Mouse (Mus musculus) embryonic fibroblast, embryonic 13.5 days (primary cell): ENCODE measurements around the gene Kdm7a. TPM values are rescaled to one million over a fixed set of nuclear protein-coding genes. Genes with fewer than 3 reads are reported as not detected.

ENCODE experiments used
- H3K27ac ChIP-seq: 2 replicates; pipeline ENCODE4 v1.5.1; 2012; ENCODE audit warnings: low read length, control low read depth, inconsistent platforms; ENCODE audit not compliant: insufficient read depth
- H3K4me1 ChIP-seq: 2 replicates; pipeline ENCODE4 v1.6.1; 2011; ENCODE audit warnings: low read length; ENCODE audit not compliant: control insufficient read depth, insufficient read depth
- H3K4me3 ChIP-seq: 2 replicates; pipeline ENCODE4 v1.5.1; 2011; ENCODE audit warnings: mild to moderate bottlenecking, control low read depth, low read length; ENCODE audit not compliant: insufficient read depth
- CTCF ChIP-seq: IDR thresholded peaks from 2 replicates; pipeline ENCODE4 v1.5.1; 2011; ENCODE audit warnings: mild to moderate bottlenecking, control low read depth, low read length, moderate library complexity, borderline replicate concordance; ENCODE audit not compliant: insufficient read depth
- POLR2A ChIP-seq: IDR thresholded peaks from 2 replicates; pipeline ENCODE4 v1.6.1; 2011; ENCODE audit warnings: low read depth, mild to moderate bottlenecking, control low read depth, low read length, moderate library complexity
- polyA plus RNA-seq: library from polyadenylated mRNA; stranded (reverse); fragments of >200 nt; gene quantifications from 2 replicates; pipeline ENCODE4 v1.2.4, GENCODE M21; 2011; ENCODE audit warnings: low read depth; ENCODE audit not compliant: missing spikeins, insufficient read length

Kdm7a gene
- polyA plus RNA-seq, 1 experiment = 9.4 TPM

DNA sequence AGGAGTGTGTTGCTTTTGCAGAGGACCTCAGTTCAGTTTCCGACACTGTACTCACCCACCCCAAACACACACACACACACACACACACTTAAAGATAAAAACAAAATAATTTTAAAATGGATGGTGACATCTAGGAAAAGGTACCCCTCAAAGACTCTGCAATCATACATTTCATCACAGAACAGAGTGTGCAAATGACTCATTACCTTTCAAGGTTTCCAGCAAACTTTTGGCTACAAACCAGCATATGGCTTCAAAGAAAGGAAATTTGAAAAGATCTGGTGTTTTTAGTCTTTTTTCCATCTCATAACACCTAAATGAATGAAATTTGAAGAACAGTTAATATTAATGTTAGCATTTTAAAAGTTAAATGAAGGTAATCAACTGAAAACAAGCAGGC lies 41.7 kb downstream of the Kdm7a start:
- H3K4me3 ChIP-seq = no peak overlapping the region
- TF ChIP-seq CTCF = no peak
- no peak for TF ChIP-seq POLR2A
- H3K4me1 ChIP-seq = no peaks in the 10 kb centered on the region
- H3K27ac ChIP-seq = no peak overlapping the region

DNA sequence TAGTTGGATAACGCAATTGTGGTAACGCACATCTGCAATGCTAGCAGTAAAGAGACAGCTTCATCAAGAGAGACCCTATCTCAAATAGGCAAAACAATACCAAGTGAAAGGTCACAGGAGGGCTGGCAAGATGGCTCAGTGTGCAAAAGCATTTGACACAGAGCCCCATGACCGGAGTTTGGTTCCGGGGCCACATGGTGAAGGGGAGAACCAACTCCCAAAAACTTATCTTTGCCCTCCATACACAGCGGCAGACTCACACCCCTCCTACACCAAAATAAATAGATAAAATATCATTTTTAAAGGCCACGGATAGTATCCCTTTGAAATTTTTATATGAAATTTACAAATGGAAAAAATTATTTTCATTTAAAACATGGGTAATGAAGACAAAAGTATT lies 44.6 kb downstream of the Kdm7a start:
- TF ChIP-seq POLR2A (no peak), CTCF (no peak)
- no peaks in the 10 kb centered on the region for H3K4me1 ChIP-seq
- H3K27ac ChIP-seq = no peak overlapping the region
- no peak overlapping the region for H3K4me3 ChIP-seq

DNA sequence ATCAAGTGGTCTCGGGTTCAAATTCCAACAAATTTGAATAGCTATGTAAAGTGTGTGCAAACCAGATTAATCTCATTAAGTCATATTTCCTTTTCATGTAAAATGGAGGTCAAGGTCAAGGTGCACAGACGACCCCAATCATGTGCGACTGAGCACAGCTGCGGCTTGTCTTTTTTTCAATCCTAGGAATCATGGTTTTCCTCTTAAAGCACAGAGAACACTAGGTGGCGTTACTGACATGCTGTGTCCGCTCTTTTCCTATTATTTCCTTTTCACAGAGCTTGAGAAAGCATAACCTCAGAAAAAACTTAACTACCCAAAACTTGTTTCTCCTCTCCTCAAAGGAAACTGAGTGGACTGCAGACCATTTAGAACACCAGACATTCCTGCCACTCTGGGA lies 60.5 kb downstream of the Kdm7a start:
- no peaks in the 10 kb centered on the region for H3K4me1 ChIP-seq
- no peak overlapping the region for H3K27ac ChIP-seq
- TF ChIP-seq CTCF (no peak), POLR2A (no peak)
- no peak overlapping the region for H3K4me3 ChIP-seq

DNA sequence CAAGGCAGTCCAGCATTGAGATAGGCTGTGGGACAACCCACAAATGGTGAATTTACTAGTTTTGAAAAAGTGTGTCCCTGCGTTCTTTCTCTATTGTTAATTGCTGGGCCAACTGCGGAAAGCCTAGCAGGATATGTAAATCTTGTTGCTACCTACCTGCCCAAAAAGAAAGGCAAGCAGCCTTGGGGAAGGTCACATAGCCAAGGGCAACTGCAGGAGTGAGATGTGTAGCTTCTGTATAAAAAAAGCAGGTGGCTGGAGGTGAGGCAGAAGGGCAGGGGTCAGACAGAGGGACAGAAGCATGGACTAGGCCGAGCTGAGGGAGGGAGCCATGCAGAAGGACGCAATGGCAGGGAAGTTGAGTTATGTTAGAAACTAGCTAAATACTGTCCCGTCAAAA lies 74.0 kb downstream of the Kdm7a start:
- no peaks in the 10 kb centered on the region for H3K4me1 ChIP-seq
- no peak overlapping the region for H3K27ac ChIP-seq
- H3K4me3 ChIP-seq = no peak overlapping the region
- TF ChIP-seq CTCF (no peak), POLR2A (no peak)

- Histone ChIP-seq H3K4me3 (no peak overlapping the region), H3K4me1 (no peaks in the 10 kb centered on the region), H3K27ac (no peak overlapping the region)
- TF ChIP-seq CTCF = no peak
- no peak for TF ChIP-seq POLR2A
Observed at GRCm38 (mm10) chr6:39131480-39131879, 75.1 kb downstream of the Kdm7a start.

GRCm38 (mm10) chr6:39124719-39125118 lies 81.9 kb downstream of the Kdm7a start:
- Histone ChIP-seq H3K27ac (no peak overlapping the region), H3K4me3 (no peak overlapping the region), H3K4me1 (no peaks in the 10 kb centered on the region)
- TF ChIP-seq POLR2A (no peak), CTCF (no peak)

DNA sequence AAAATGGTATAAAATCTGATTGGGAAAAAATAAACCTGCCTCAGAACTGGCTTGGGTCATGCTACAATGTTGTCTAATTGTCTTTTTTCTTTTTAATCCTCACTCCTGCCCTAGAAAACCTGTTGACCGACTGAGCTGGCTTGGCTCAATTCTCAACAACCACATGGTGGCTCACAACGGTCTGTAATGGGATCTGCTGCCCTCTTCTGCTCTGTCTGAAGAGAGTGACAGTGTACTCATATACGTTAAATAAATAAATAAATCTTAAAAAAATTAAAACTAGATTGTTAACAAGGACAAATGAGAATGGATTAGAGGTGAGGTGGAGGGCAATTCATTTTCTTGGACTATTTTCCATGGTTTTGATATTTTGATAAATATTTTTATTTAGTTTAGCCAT lies 85.9 kb downstream of the Kdm7a start:
- Histone ChIP-seq H3K4me3 (no peak overlapping the region), H3K27ac (no peak overlapping the region), H3K4me1 (peaks cover 2% of the 10 kb centered on the region; the same call in 1 of the 2 replicates)
- TF ChIP-seq POLR2A = no peak
- no peak for TF ChIP-seq CTCF

- Histone ChIP-seq H3K4me3 (peak overlapping the region; percentile 53), H3K4me1 (peaks cover 5% of the 10 kb centered on the region), H3K27ac (no peak overlapping the region)
- TF ChIP-seq CTCF (no peak), POLR2A (0 out of 2 replicates have a peak, but pooled peaks have one; percentile 1)
Observed at GRCm38 (mm10) chr6:39118456-39118881, 88.1 kb downstream of the Kdm7a start.

DNA sequence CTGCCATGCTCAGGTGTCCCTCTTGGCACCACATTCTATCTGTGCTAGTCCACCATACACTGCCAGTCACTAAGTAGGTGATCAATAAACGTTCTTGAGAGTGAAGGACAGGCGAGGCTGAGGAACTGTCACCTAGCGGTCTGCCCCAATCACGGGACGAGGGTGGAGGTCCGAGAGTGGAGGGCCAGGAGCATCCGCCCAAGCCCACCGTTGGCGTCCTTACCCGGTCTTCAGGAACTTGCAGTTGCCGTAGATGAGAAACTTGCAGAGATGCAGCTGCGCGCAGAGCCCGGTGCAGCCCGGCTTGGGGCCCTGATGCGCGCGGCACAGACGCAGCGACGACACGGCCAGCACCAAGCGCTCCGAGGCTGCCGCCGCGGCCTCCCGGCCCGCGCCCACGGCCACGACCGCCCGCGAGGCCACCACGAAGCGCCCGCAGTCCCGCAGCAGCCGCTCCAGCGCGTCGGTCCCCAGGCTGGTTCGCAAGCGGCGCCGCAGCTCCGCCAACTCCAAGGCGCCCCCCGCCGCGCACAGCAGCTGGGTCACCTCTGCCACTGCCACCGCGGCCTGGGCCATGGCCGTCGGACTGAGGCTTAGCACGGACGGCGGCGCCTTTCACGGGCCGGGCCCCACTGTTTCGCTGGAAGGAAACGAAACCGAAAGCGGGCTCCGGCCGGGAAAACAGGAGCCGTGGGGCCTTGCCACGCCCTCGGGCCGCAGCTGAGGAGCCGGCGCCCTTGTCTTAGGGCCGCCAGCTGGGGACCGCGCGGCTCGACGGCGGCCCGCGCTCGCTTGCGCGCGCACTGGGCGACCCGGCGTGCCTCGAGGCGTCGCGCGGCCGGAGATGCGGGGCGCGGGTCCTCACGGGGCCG lies 88.8 kb downstream of the Kdm7a start, which contains the start of gene Parp12:
Gene Parp12, minus strand, starts transcription at position 766 of the 872 bp plus-strand sequence.
- TF ChIP-seq POLR2A (no peak; the same call in 1 of the 2 replicates), CTCF (no peak)
- no peak within 1 kb of the TSS for H3K27ac ChIP-seq
- H3K4me3 ChIP-seq = peak within 1 kb of the TSS; percentile 53

DNA sequence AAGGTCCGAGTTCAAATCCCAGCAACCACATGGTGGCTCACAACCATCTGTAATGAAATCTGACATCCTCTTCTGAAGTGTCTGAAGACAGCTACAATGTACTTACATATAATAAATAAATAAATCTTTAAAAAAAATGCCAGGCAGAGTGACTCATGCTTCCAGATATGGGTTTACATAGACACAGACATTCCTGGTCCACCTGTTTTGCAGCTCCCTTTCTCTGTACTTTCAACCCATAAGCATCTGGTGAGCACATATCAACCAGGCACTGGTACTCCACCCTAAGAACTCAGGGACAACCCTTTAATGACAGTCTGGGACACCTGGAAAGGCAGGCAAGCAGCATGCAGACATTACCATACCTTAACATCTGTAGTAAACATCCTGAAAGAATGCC lies 91.2 kb downstream of the Kdm7a start:
- no peak overlapping the region for H3K4me3 ChIP-seq
- peaks cover 5% of the 10 kb centered on the region for H3K4me1 ChIP-seq
- TF ChIP-seq CTCF (no peak), POLR2A (no peak)
- H3K27ac ChIP-seq = no peak overlapping the region

More for the DNA sequence above, 88.8 kb downstream of the Kdm7a start, which contains the start of gene Parp12:
- H3K4me1 ChIP-seq = peaks cover 5% of the 10 kb centered on the region
